Mouse (Mus musculus): Measurements from ENCODE around the gene Il12a. TPM values are rescaled to one million over a fixed set of nuclear protein-coding genes. Genes with fewer than 3 reads are reported as not detected.

The Il12a gene
- polyA plus RNA-seq, 1 experiment: 7.3 TPM

- DNase-seq (ENCODE audit: low read depth in 1 of 2, low spot score in 2 of 2): no peak
- Histone ChIP-seq H3K36me3 (ENCODE audit: control insufficient read depth, insufficient read depth, low read length) (no peaks in the 10 kb centered on the region), H3K27me3 (ENCODE audit: control insufficient read depth, insufficient read depth, low read length) (no peaks in the 10 kb centered on the region), H3K4me1 (ENCODE audit: control insufficient read depth, insufficient read depth, insufficient read length) (no peaks in the 10 kb centered on the region; the same call in 1 of the 2 replicates), H3K27ac (ENCODE audit: insufficient read depth, low read length) (no peak overlapping the region), H3K4me3 (ENCODE audit: extremely low read depth, insufficient read depth, insufficient read length) (no peak overlapping the region)
- TF ChIP-seq CTCF (IDR thresholded peaks at IDR 0.05; ENCODE audit: extremely low read depth, insufficient read depth, insufficient read length, insufficient replicate concordance): no peak
- no peak for TF ChIP-seq POLR2A (IDR thresholded peaks at IDR 0.05; ENCODE audit: low read depth, low read length)
- WGBS: 25% methylated on average over 9 of the region's 9 CpGs
Observed at GRCm38 (mm10) chr3:68657589-68658245, 32.7 kb upstream of the Il12a start.

DNA sequence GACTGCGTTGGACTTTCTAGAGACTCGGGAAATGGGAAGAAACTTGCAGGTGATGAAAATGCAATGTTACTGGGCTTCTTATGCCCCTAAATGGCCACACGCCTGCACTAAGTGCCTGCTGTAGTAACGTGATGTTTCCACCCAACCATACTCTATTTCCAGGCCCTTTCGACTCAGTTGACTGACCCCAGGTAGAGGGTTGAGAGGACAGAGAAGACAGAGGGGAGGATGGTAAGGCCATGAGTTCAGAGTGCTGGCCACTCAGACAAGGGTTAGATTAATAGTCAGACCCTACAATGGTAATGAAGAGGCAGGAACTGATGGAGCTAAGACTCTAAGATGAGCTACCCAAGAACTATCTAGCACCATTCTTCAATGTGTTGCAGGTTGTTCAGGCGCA, 30.4 kb upstream of the Il12a start:
- WGBS: 90% methylated on average over 6 of the region's 6 CpGs
- Histone ChIP-seq H3K4me3 (ENCODE audit: extremely low read depth, insufficient read depth, insufficient read length) (no peak overlapping the region), H3K27ac (ENCODE audit: insufficient read depth, low read length) (no peak overlapping the region), H3K27me3 (ENCODE audit: control insufficient read depth, insufficient read depth, low read length) (no peaks in the 10 kb centered on the region), H3K4me1 (ENCODE audit: control insufficient read depth, insufficient read depth, insufficient read length) (no peaks in the 10 kb centered on the region; the same call in 1 of the 2 replicates), H3K36me3 (ENCODE audit: control insufficient read depth, insufficient read depth, low read length) (no peaks in the 10 kb centered on the region)
- DNase-seq (ENCODE audit: low read depth in 1 of 2, low spot score in 2 of 2): no peak
- TF ChIP-seq POLR2A (IDR thresholded peaks at IDR 0.05; ENCODE audit: low read depth, low read length) (no peak), CTCF (IDR thresholded peaks at IDR 0.05; ENCODE audit: extremely low read depth, insufficient read depth, insufficient read length, insufficient replicate concordance) (no peak)

GRCm38 (mm10) chr3:68660538-68660937, 29.9 kb upstream of the Il12a start:
- TF ChIP-seq POLR2A (IDR thresholded peaks at IDR 0.05; ENCODE audit: low read depth, low read length) (no peak), CTCF (IDR thresholded peaks at IDR 0.05; ENCODE audit: extremely low read depth, insufficient read depth, insufficient read length, insufficient replicate concordance) (no peak)
- Histone ChIP-seq H3K4me3 (ENCODE audit: extremely low read depth, insufficient read depth, insufficient read length) (no peak overlapping the region), H3K27me3 (ENCODE audit: control insufficient read depth, insufficient read depth, low read length) (no peaks in the 10 kb centered on the region), H3K4me1 (ENCODE audit: control insufficient read depth, insufficient read depth, insufficient read length) (no peaks in the 10 kb centered on the region; the same call in 1 of the 2 replicates), H3K27ac (ENCODE audit: insufficient read depth, low read length) (no peak overlapping the region), H3K36me3 (ENCODE audit: control insufficient read depth, insufficient read depth, low read length) (no peaks in the 10 kb centered on the region)
- 61% methylated on average over 4 of the region's 4 CpGs for WGBS
- no peak for DNase-seq (ENCODE audit: low read depth in 1 of 2, low spot score in 2 of 2)

DNA sequence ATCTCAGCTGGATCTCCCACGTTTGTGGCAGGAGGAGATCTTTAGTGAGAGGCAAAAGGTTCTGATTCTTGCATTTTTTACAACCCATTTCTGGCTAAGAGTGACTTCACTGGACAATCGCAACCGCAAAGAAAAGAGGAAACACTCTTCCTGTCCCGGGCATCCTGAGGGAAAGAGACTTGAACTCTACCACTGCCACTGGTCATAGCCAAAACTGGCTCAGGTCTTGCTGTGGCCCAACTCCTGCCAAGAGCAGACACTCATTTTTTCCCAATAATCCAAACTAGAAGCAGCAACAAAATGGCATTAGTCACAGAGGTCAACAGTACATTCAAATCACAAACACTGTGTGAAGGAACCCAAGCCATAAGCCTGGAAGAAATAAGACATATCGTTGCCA, 28.1 kb upstream of the Il12a start:
- Histone ChIP-seq H3K27me3 (ENCODE audit: control insufficient read depth, insufficient read depth, low read length) (no peaks in the 10 kb centered on the region), H3K4me3 (ENCODE audit: extremely low read depth, insufficient read depth, insufficient read length) (no peak overlapping the region), H3K36me3 (ENCODE audit: control insufficient read depth, insufficient read depth, low read length) (no peaks in the 10 kb centered on the region), H3K4me1 (ENCODE audit: control insufficient read depth, insufficient read depth, insufficient read length) (no peaks in the 10 kb centered on the region; the same call in 1 of the 2 replicates), H3K27ac (ENCODE audit: insufficient read depth, low read length) (no peak overlapping the region)
- TF ChIP-seq POLR2A (IDR thresholded peaks at IDR 0.05; ENCODE audit: low read depth, low read length) (no peak), CTCF (IDR thresholded peaks at IDR 0.05; ENCODE audit: extremely low read depth, insufficient read depth, insufficient read length, insufficient replicate concordance) (no peak)
- WGBS: 27% methylated on average over 5 of the region's 5 CpGs
- no peak for DNase-seq (ENCODE audit: low read depth in 1 of 2, low spot score in 2 of 2)

GRCm38 (mm10) chr3:68664337-68664736, 26.1 kb upstream of the Il12a start:
- Histone ChIP-seq H3K36me3 (ENCODE audit: control insufficient read depth, insufficient read depth, low read length) (no peaks in the 10 kb centered on the region), H3K4me1 (ENCODE audit: control insufficient read depth, insufficient read depth, insufficient read length) (no peaks in the 10 kb centered on the region), H3K4me3 (ENCODE audit: extremely low read depth, insufficient read depth, insufficient read length) (no peak overlapping the region), H3K27me3 (ENCODE audit: control insufficient read depth, insufficient read depth, low read length) (no peaks in the 10 kb centered on the region), H3K27ac (ENCODE audit: insufficient read depth, low read length) (no peak overlapping the region)
- 91% methylated on average over 6 of the region's 6 CpGs for WGBS
- no peak for DNase-seq (ENCODE audit: low read depth in 1 of 2, low spot score in 2 of 2)
- no peak for TF ChIP-seq CTCF (IDR thresholded peaks at IDR 0.05; ENCODE audit: extremely low read depth, insufficient read depth, insufficient read length, insufficient replicate concordance)
- TF ChIP-seq POLR2A (IDR thresholded peaks at IDR 0.05; ENCODE audit: low read depth, low read length): no peak

GRCm38 (mm10) chr3:68666377-68666776, 24.1 kb upstream of the Il12a start:
- Histone ChIP-seq H3K4me1 (ENCODE audit: control insufficient read depth, insufficient read depth, insufficient read length) (no peaks in the 10 kb centered on the region), H3K36me3 (ENCODE audit: control insufficient read depth, insufficient read depth, low read length) (no peaks in the 10 kb centered on the region), H3K27ac (ENCODE audit: insufficient read depth, low read length) (no peak overlapping the region), H3K4me3 (ENCODE audit: extremely low read depth, insufficient read depth, insufficient read length) (no peak overlapping the region), H3K27me3 (ENCODE audit: control insufficient read depth, insufficient read depth, low read length) (no peaks in the 10 kb centered on the region)
- TF ChIP-seq POLR2A (IDR thresholded peaks at IDR 0.05; ENCODE audit: low read depth, low read length): no peak
- no peak for TF ChIP-seq CTCF (IDR thresholded peaks at IDR 0.05; ENCODE audit: extremely low read depth, insufficient read depth, insufficient read length, insufficient replicate concordance)
- WGBS: 45% methylated on average over 7 of the region's 7 CpGs
- DNase-seq (ENCODE audit: low read depth in 1 of 2, low spot score in 2 of 2): no peak

GRCm38 (mm10) chr3:68667852-68668251, 22.6 kb upstream of the Il12a start:
- H3K4me1 ChIP-seq (ENCODE audit: control insufficient read depth, insufficient read depth, insufficient read length): no peaks in the 10 kb centered on the region
- TF ChIP-seq POLR2A (IDR thresholded peaks at IDR 0.05; ENCODE audit: low read depth, low read length) (no peak), CTCF (IDR thresholded peaks at IDR 0.05; ENCODE audit: extremely low read depth, insufficient read depth, insufficient read length, insufficient replicate concordance) (no peak)
- 94% methylated on average over 1 of the region's 1 CpGs for WGBS

More at GRCm38 (mm10) chr3:68667852-68668251, 22.6 kb upstream of the Il12a start:
- H3K27me3 ChIP-seq (ENCODE audit: control insufficient read depth, insufficient read depth, low read length): no peaks in the 10 kb centered on the region
- no peak overlapping the region for H3K4me3 ChIP-seq (ENCODE audit: extremely low read depth, insufficient read depth, insufficient read length)
- H3K36me3 ChIP-seq (ENCODE audit: control insufficient read depth, insufficient read depth, low read length): no peaks in the 10 kb centered on the region
- no peak overlapping the region for H3K27ac ChIP-seq (ENCODE audit: insufficient read depth, low read length)
- DNase-seq (ENCODE audit: low read depth in 1 of 2, low spot score in 2 of 2): no peak

Measured in spleen, adult 2 months (tissue).